Mouse (Mus musculus): ENCODE measurements at regions not wholly inside any gene's neighbourhood (a gene's known extent, or its start where the extent isn't known, plus 50 kb on each side); places are given as distances from the start of the nearest gene placed in this dataset.
A peak's percentile ranks its signal among the peaks of the same experiment; 100 is the strongest.

- DNase-seq (ENCODE audit: low read depth, low spot score), result no peak
Observed at GRCm38 (mm10) chr19:52048378-52048978, 215.6 kb upstream of the Ins1 start.

- no peak for DNase-seq (ENCODE audit: low read depth, low spot score)
Observed at GRCm38 (mm10) chr19:52068806-52069205, 195.3 kb upstream of the Ins1 start.

DNA sequence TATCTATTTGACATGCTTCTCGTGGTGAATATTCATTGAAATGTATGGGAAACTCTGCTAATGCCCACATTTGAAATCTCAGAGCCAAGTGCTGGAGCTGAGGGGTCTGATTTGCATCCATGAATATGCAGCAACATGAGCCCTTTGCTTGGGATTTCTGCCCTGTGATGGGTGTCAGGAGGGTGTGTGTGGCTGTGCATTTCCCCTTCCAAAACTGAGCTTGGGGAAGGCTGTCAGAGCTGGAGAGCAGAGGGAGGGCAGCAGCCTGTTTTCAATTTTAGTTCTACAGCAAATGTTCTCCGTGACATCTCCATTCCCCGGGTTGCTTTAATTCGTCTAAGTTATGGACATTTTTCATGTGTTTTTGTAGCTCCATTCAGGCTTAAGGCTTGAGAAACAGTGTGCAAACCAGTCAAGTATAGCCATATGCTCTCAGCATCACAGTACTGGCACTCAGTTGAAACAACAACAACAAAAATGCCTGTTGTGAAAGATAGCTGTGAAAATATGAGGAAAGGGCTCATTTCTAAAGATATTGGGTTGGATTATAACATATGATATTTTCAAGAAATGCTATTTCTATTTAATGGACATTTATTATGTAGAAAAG, 194.1 kb upstream of the Ins1 start:
- no peak for DNase-seq (ENCODE audit: low read depth, low spot score)

DNA sequence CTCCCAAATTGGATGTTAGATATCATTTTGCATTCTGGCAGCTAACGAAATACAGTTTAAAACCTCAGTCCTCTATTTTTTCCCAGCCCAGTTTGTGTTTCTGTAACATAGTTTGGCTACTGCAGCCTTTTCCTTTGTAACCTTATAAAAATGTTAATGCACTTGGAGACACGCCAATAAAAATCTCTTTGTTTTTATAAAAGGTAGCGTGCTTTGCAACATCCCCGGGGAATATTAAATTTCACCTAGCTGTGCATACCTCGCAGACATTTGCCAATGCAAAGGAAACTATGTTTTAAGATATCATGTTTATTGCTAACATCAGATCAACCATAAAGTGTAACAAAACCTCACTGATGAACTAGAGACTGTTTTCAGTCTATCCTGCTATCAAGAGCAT, 192.9 kb upstream of the Ins1 start:
- no peak for DNase-seq (ENCODE audit: low read depth, low spot score)

GRCm38 (mm10) chr19:52079020-52079419, 185.1 kb upstream of the Ins1 start:
- no peak for DNase-seq (ENCODE audit: low read depth, low spot score)

GRCm38 (mm10) chr19:52112398-52112797, 151.7 kb upstream of the Ins1 start:
- peak; percentile 0 for DNase-seq (ENCODE audit: low read depth, low spot score)

Measured in forelimb bud, embryonic 11.5 days (tissue).